Mouse (Mus musculus) C2C12 (cell line): Measurements from ENCODE around the gene Stat4. TPM values are rescaled to one million over a fixed set of nuclear protein-coding genes. Genes with fewer than 3 reads are reported as not detected.

Experiments
- H3K27me3 ChIP-seq: one replicate; pipeline ENCODE4 v1.6.1; 2011; ENCODE audit not compliant: control insufficient read depth, insufficient read depth, insufficient read length
- H3K36me3 ChIP-seq: one replicate; pipeline ENCODE4 v1.6.1; 2011; ENCODE audit not compliant: control insufficient read depth, insufficient read depth
- H3K4me3 ChIP-seq: one replicate; pipeline ENCODE4 v1.5.1; 2011; ENCODE audit warnings: mild to moderate bottlenecking, control low read depth; ENCODE audit not compliant: poor library complexity, insufficient read depth, severe bottlenecking
- H3K79me2 ChIP-seq: one replicate; pipeline ENCODE4 v1.6.1; 2011; ENCODE audit not compliant: control insufficient read depth, insufficient read depth
- H3K79me3 ChIP-seq: one replicate; pipeline ENCODE4 v1.6.1; 2011; ENCODE audit warnings: low read depth, control low read depth
- H3ac ChIP-seq: one replicate; pipeline ENCODE3; 2011; ENCODE audit warnings: low read depth; ENCODE audit not compliant: control insufficient read depth, insufficient read length
- CEBPB ChIP-seq: IDR thresholded peaks from one replicate; pipeline ENCODE4 v1.6.1; 2011; ENCODE audit warnings: low read depth, mild to moderate bottlenecking, control low read depth, moderate library complexity
- CTCF ChIP-seq: IDR thresholded peaks from one replicate; pipeline ENCODE4 v1.5.1; 2011; ENCODE audit not compliant: control insufficient read depth, insufficient read depth, insufficient read length
- FOSL1 ChIP-seq: IDR thresholded peaks from one replicate; pipeline ENCODE4 v1.8.0; 2011; ENCODE audit warnings: mild to moderate bottlenecking, low read length; ENCODE audit not compliant: poor library complexity, insufficient read depth, severe bottlenecking
- MAX ChIP-seq: IDR thresholded peaks from one replicate; pipeline ENCODE4 v1.6.1; 2011; ENCODE audit warnings: mild to moderate bottlenecking, control low read depth
- MYOD1 ChIP-seq: IDR thresholded peaks from one replicate; pipeline ENCODE4 v1.6.1; 2011; ENCODE audit warnings: low read depth; ENCODE audit not compliant: control insufficient read depth, insufficient read length
- MYOG ChIP-seq: IDR thresholded peaks from one replicate; pipeline ENCODE4 v1.6.1; 2011; ENCODE audit not compliant: control insufficient read depth, insufficient read length; ENCODE audit errors: extremely low read depth
- USF1 ChIP-seq: IDR thresholded peaks from one replicate; pipeline ENCODE4 v1.6.1; 2011; ENCODE audit warnings: low read depth, mild to moderate bottlenecking, control low read depth, moderate library complexity
- polyA plus RNA-seq: library from polyadenylated mRNA; unstranded; fragments of >200 nt; fragmentation: generic; extraction: Trizol; gene quantifications from one replicate; pipeline ENCODE4 v1.2.1, GENCODE M21; 2012; ENCODE audit warnings: missing spikeins

Stat4 gene
- polyA plus RNA-seq, 1 experiment, result not detected

GRCm38 (mm10) chr1:51970182-51970581, 16.8 kb upstream of the Stat4 start:
- Histone ChIP-seq H3K36me3 (no peaks in the 10 kb centered on the region), H3K79me2 (no peaks in the 10 kb centered on the region), H3ac (no peak overlapping the region), H3K79me3 (no peaks in the 10 kb centered on the region), H3K4me3 (no peak overlapping the region), H3K27me3 (no peaks in the 10 kb centered on the region)
- TF ChIP-seq FOSL1, result no peak

DNA sequence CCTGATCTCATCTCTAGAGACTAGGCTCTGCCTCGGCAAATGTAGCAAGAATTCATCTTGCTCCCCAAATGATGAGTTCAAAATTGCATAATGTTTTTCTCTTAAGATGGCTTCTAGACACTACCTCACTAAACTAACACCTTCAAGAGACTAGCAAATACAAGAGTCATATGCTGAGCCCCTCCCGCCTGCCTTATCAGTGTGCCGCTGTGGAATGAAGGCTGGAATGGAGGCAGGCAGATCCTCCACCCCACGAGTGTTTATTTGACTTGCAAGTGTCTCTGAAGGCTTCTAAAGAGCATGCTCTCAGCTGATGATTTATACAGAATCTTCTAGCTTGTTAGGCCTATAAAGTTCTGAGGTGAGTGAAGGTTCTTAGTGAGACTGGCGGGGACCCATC, 11.4 kb upstream of the Stat4 start:
- no peak overlapping the region for H3K4me3 ChIP-seq
- H3K36me3 ChIP-seq, result no peaks in the 10 kb centered on the region
- no peaks in the 10 kb centered on the region for H3K79me2 ChIP-seq
- no peak for TF ChIP-seq MYOG
- TF ChIP-seq CTCF, result no peak
- TF ChIP-seq USF1, result no peak
- TF ChIP-seq MYOD1, result no peak
- TF ChIP-seq FOSL1, result no peak
- TF ChIP-seq MAX, result no peak
- no peak for TF ChIP-seq CEBPB
- H3ac ChIP-seq, result no peak overlapping the region
- H3K27me3 ChIP-seq, result no peaks in the 10 kb centered on the region
- H3K79me3 ChIP-seq, result no peaks in the 10 kb centered on the region

DNA sequence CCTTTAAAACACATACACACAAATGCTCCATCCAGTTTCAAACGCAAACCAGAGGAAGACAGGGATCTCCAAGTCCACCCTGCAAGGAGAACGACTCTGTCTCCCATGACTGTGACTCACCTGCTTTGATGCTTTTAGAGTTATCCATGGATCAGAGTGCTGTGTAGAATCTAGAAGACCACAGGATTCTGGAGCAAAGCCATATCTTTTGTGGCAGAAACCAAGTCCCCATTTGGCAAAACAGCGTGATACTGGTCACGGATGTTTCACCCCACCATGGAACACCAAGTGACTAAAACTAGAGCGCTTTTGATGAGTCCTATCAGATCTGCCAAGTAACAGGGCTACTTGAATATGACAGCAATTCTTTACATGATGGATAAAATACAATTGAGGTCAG, 7.9 kb upstream of the Stat4 start:
- no peaks in the 10 kb centered on the region for H3K36me3 ChIP-seq
- no peaks in the 10 kb centered on the region for H3K79me3 ChIP-seq
- no peak overlapping the region for H3K4me3 ChIP-seq
- no peak overlapping the region for H3ac ChIP-seq
- H3K79me2 ChIP-seq, result no peaks in the 10 kb centered on the region
- TF ChIP-seq CTCF (no peak), MAX (no peak), MYOD1 (no peak), USF1 (no peak), CEBPB (no peak), FOSL1 (no peak), MYOG (no peak)
- no peaks in the 10 kb centered on the region for H3K27me3 ChIP-seq

GRCm38 (mm10) chr1:51991983-51992609, 5.1 kb downstream of the Stat4 start:
- TF ChIP-seq MAX, result no peak
- no peak for TF ChIP-seq MYOD1
- TF ChIP-seq FOSL1, result no peak
- TF ChIP-seq CEBPB, result no peak
- TF ChIP-seq USF1, result no peak
- no peak for TF ChIP-seq MYOG
- no peak for TF ChIP-seq CTCF
- no peaks in the 10 kb centered on the region for H3K79me2 ChIP-seq

GRCm38 (mm10) chr1:51996056-51996455, 9.1 kb downstream of the Stat4 start:
- H3ac ChIP-seq, result no peak overlapping the region
- H3K79me2 ChIP-seq, result no peaks in the 10 kb centered on the region
- no peak overlapping the region for H3K4me3 ChIP-seq
- no peaks in the 10 kb centered on the region for H3K27me3 ChIP-seq
- H3K36me3 ChIP-seq, result no peaks in the 10 kb centered on the region
- TF ChIP-seq FOSL1 (no peak), CEBPB (no peak), USF1 (no peak), MYOG (no peak), CTCF (no peak), MYOD1 (no peak), MAX (no peak)
- H3K79me3 ChIP-seq, result no peaks in the 10 kb centered on the region

More at GRCm38 (mm10) chr1:51991983-51992609, 5.1 kb downstream of the Stat4 start:
- Histone ChIP-seq H3K27me3 (no peaks in the 10 kb centered on the region), H3K36me3 (no peaks in the 10 kb centered on the region), H3K4me3 (no peak overlapping the region), H3K79me3 (no peaks in the 10 kb centered on the region), H3ac (no peak overlapping the region)
